Mouse (Mus musculus) heart, embryonic 16.5 days (tissue): ENCODE data around the gene Rasl11b. TPM values are rescaled to one million over a fixed set of nuclear protein-coding genes. Genes with fewer than 3 reads are reported as not detected.

Experiments used
- ATAC-seq: fragments of 200-750 bp; cut with Nextera tagmentation; replicated peaks from 2 replicates; pipeline ENCODE4 v1.8.0; 2017; ENCODE audit warnings: moderate number of reproducible peaks; ENCODE audit not compliant: insufficient read depth, low FRiP score; ENCODE audit errors: extremely low read depth
- H3K27ac ChIP-seq: fragments of 300-500 bp; sonication (generic); 2 replicates; pipeline ENCODE4 v1.5.1; 2014; ENCODE audit warnings: mild to moderate bottlenecking, low read length, control low read depth, moderate library complexity
- H3K27me3 ChIP-seq: fragments of 300-500 bp; sonication (generic); 2 replicates; pipeline ENCODE4 v1.6.1; 2014; ENCODE audit warnings: low read length, mixed read lengths; ENCODE audit not compliant: control insufficient read depth, insufficient read depth
- H3K36me3 ChIP-seq: fragments of 300-500 bp; sonication (generic); 2 replicates; pipeline ENCODE4 v1.6.1; 2014; ENCODE audit not compliant: control insufficient read depth, insufficient read depth
- H3K4me1 ChIP-seq: fragments of 300-500 bp; sonication (generic); 2 replicates; pipeline ENCODE4 v1.6.1; 2014; ENCODE audit warnings: low read length, mixed read lengths; ENCODE audit not compliant: control insufficient read depth, insufficient read depth
- H3K4me2 ChIP-seq: fragments of 300-500 bp; sonication (generic); 2 replicates; pipeline ENCODE4 v1.6.1; 2014; ENCODE audit warnings: low read depth, mild to moderate bottlenecking, control low read depth, low read length
- H3K4me3 ChIP-seq: fragments of 300-500 bp; sonication (generic); 2 replicates; pipeline ENCODE4 v1.5.1; 2014; ENCODE audit warnings: mild to moderate bottlenecking, control low read depth, low read length
- H3K9ac ChIP-seq: fragments of 300-500 bp; sonication (generic); 2 replicates; pipeline ENCODE4 v1.6.1; 2014; ENCODE audit warnings: low read length, control low read depth
- H3K9me3 ChIP-seq: fragments of 300-500 bp; sonication (generic); replicated peaks from 2 replicates; pipeline ENCODE4 v1.6.1; 2016; ENCODE audit warnings: low read length; ENCODE audit not compliant: control insufficient read depth
- WGBS: fragments of 180-500 bp; shearing (Covaris S2); extraction: QIAGEN DNeasy Blood & Tissue Kit; methylation state at CpG from one replicate; pipeline ENCODE4 v1.1.7; 2014; 5-methylcytosine and 5-hydroxymethylcytosine counted together
- polyA plus RNA-seq: library from polyadenylated mRNA; unstranded; fragments of >200 nt; fragmentation: Nextera tagmentation; extraction: Ambion mirVana; gene quantifications from 2 replicates; pipeline ENCODE4 v1.2.1, GENCODE M21; 2015

Rasl11b gene
- polyA plus RNA-seq, 1 experiment from 2014 or later: 101 TPM

GRCm38 (mm10) chr5:74175526-74176270 is 19.4 kb upstream of the Rasl11b start:
- Histone ChIP-seq H3K9ac (0 out of 2 replicates have a peak overlapping the region, but pooled peaks have one; percentile 4), H3K27ac (peak overlapping the region; percentile 64), H3K4me1 (peaks cover 35% of the 10 kb centered on the region), H3K36me3 (no peaks in the 10 kb centered on the region), H3K4me2 (peak overlapping the region; percentile 14; the same call in 1 of the 2 replicates), H3K4me3 (no peak overlapping the region), H3K27me3 (no peaks in the 10 kb centered on the region), H3K9me3 (no peaks in the 10 kb centered on the region)
- WGBS: 36% methylated on average over 14 of the region's 14 CpGs
- peak; percentile 58 for ATAC-seq

GRCm38 (mm10) chr5:74180216-74180615 is 14.9 kb upstream of the Rasl11b start:
- Histone ChIP-seq H3K9me3 (no peaks in the 10 kb centered on the region), H3K4me1 (peaks cover 29% of the 10 kb centered on the region), H3K9ac (no peak overlapping the region), H3K27me3 (no peaks in the 10 kb centered on the region), H3K4me2 (no peak overlapping the region), H3K27ac (no peak overlapping the region), H3K4me3 (no peak overlapping the region), H3K36me3 (no peaks in the 10 kb centered on the region)
- ATAC-seq: no peak
- WGBS: 67% methylated on average over 10 of the region's 10 CpGs

- Histone ChIP-seq H3K4me3 (no peak overlapping the region), H3K4me1 (peaks cover 29% of the 10 kb centered on the region), H3K9me3 (no peaks in the 10 kb centered on the region), H3K27me3 (no peaks in the 10 kb centered on the region), H3K36me3 (no peaks in the 10 kb centered on the region), H3K27ac (no peak overlapping the region), H3K4me2 (peak overlapping the region; percentile 21; the same call in 1 of the 2 replicates), H3K9ac (0 out of 2 replicates have a peak overlapping the region, but pooled peaks have one; percentile 32)
- 0 out of 2 replicates have a peak, but pooled peaks have one; percentile 16 for ATAC-seq
- 32% methylated on average over 10 of the region's 10 CpGs for WGBS
Observed at GRCm38 (mm10) chr5:74183118-74183517, 12.0 kb upstream of the Rasl11b start.

GRCm38 (mm10) chr5:74184607-74185006 is 10.5 kb upstream of the Rasl11b start:
- Histone ChIP-seq H3K4me2 (no peak overlapping the region), H3K36me3 (no peaks in the 10 kb centered on the region), H3K27me3 (no peaks in the 10 kb centered on the region), H3K4me3 (no peak overlapping the region), H3K27ac (no peak overlapping the region), H3K9me3 (no peaks in the 10 kb centered on the region), H3K4me1 (peaks cover 35% of the 10 kb centered on the region), H3K9ac (no peak overlapping the region)
- ATAC-seq: no peak
- 53% methylated on average over 9 of the region's 9 CpGs for WGBS

GRCm38 (mm10) chr5:74188076-74188475 is 7.0 kb upstream of the Rasl11b start:
- H3K9me3 ChIP-seq: no peaks in the 10 kb centered on the region
- H3K4me3 ChIP-seq: no peak overlapping the region
- peaks cover 39% of the 10 kb centered on the region for H3K4me1 ChIP-seq
- no peaks in the 10 kb centered on the region for H3K36me3 ChIP-seq
- 38% methylated on average over 12 of the region's 12 CpGs for WGBS
- ATAC-seq: 0 out of 2 replicates have a peak, but pooled peaks have one; percentile 43
- H3K4me2 ChIP-seq: peak overlapping the region; percentile 41
- H3K27ac ChIP-seq: peak overlapping the region; percentile 88
- H3K27me3 ChIP-seq: no peaks in the 10 kb centered on the region
- peak overlapping the region; percentile 42; the same call in 1 of the 2 replicates for H3K9ac ChIP-seq

- Histone ChIP-seq H3K27ac (peak overlapping the region; percentile 88), H3K4me2 (no peak overlapping the region), H3K36me3 (no peaks in the 10 kb centered on the region), H3K27me3 (no peaks in the 10 kb centered on the region), H3K4me1 (peaks cover 40% of the 10 kb centered on the region), H3K4me3 (no peak overlapping the region), H3K9ac (no peak overlapping the region; the same call in 1 of the 2 replicates), H3K9me3 (no peaks in the 10 kb centered on the region)
- 71% methylated on average over 8 of the region's 8 CpGs for WGBS
- ATAC-seq: no peak
Observed at GRCm38 (mm10) chr5:74188886-74189285, 6.2 kb upstream of the Rasl11b start.

GRCm38 (mm10) chr5:74189484-74190160 is 5.5 kb upstream of the Rasl11b start:
- Histone ChIP-seq H3K27me3 (no peaks in the 10 kb centered on the region), H3K27ac (peak overlapping the region; percentile 46; the same call in 1 of the 2 replicates), H3K4me2 (peak overlapping the region; percentile 50), H3K9me3 (no peaks in the 10 kb centered on the region), H3K4me1 (peaks cover 42% of the 10 kb centered on the region), H3K4me3 (0 out of 2 replicates have a peak overlapping the region, but pooled peaks have one; percentile 10), H3K9ac (peak overlapping the region; percentile 49), H3K36me3 (no peaks in the 10 kb centered on the region)
- 69% methylated on average over 9 of the region's 9 CpGs for WGBS
- ATAC-seq: no peak

- Histone ChIP-seq H3K36me3 (no peaks in the 10 kb centered on the region), H3K9ac (peak overlapping the region; percentile 49), H3K9me3 (no peaks in the 10 kb centered on the region), H3K4me1 (peaks cover 39% of the 10 kb centered on the region), H3K27ac (peak overlapping the region; percentile 46), H3K27me3 (no peaks in the 10 kb centered on the region), H3K4me3 (0 out of 2 replicates have a peak overlapping the region, but pooled peaks have one; percentile 10), H3K4me2 (peak overlapping the region; percentile 50)
- ATAC-seq: no peak
- WGBS: 34% methylated on average over 9 of the region's 9 CpGs
Observed at GRCm38 (mm10) chr5:74190161-74190491, 5.0 kb upstream of the Rasl11b start.

- no peak overlapping the region for H3K9ac ChIP-seq
- H3K4me1 ChIP-seq: peaks cover 34% of the 10 kb centered on the region
- H3K9me3 ChIP-seq: no peaks in the 10 kb centered on the region
- H3K4me3 ChIP-seq: no peak overlapping the region
- ATAC-seq: no peak
- no peaks in the 10 kb centered on the region for H3K36me3 ChIP-seq
- H3K27ac ChIP-seq: peak overlapping the region; percentile 13; the same call in 1 of the 2 replicates
- WGBS: 77% methylated on average over 5 of the region's 5 CpGs
- H3K4me2 ChIP-seq: no peak overlapping the region
- H3K27me3 ChIP-seq: no peaks in the 10 kb centered on the region
Observed at GRCm38 (mm10) chr5:74190911-74191310, 4.2 kb upstream of the Rasl11b start.
